Mouse (Mus musculus) heart, adult 2 months (tissue): Measurements from ENCODE around the gene Wfdc18. TPM values are rescaled to one million over a fixed set of nuclear protein-coding genes. Genes with fewer than 3 reads are reported as not detected.

Source experiments
- DNase-seq, 2 experiments: peaks; one replicate each; pipeline ENCODE4 v3.0.0; 2021
- H3K27ac ChIP-seq: fragments of 200-600 bp; 2 replicates; pipeline ENCODE4 v1.8.1; 2022
- H3K27me3 ChIP-seq: fragments of 200-500 bp; 2 replicates; pipeline ENCODE4 v1.6.1; 2012; ENCODE audit warnings: mild to moderate bottlenecking, low read length, inconsistent platforms, mixed read lengths; ENCODE audit not compliant: control insufficient read depth, insufficient read depth
- H3K36me3 ChIP-seq: fragments of 200-500 bp; 2 replicates; pipeline ENCODE4 v1.6.1; 2012; ENCODE audit warnings: low read length, inconsistent platforms; ENCODE audit not compliant: control insufficient read depth, insufficient read depth
- H3K4me1 ChIP-seq: fragments of 200-500 bp; 2 replicates; pipeline ENCODE4 v1.6.1; 2011; ENCODE audit warnings: low read length; ENCODE audit not compliant: control insufficient read depth, insufficient read depth
- H3K4me3 ChIP-seq: fragments of 200-600 bp; 2 replicates; pipeline ENCODE4 v1.8.1; 2022
- H3K79me2 ChIP-seq: fragments of 200-500 bp; replicated peaks from 2 replicates; pipeline ENCODE4 v1.6.1; 2012; ENCODE audit warnings: mild to moderate bottlenecking, inconsistent platforms, low read length, moderate library complexity, mixed read lengths; ENCODE audit not compliant: control insufficient read depth, insufficient read depth
- H3K9ac ChIP-seq: fragments of 200-500 bp; 2 replicates; pipeline ENCODE4 v1.6.1; 2012; ENCODE audit warnings: low read depth, mild to moderate bottlenecking, control low read depth, inconsistent platforms, low read length, mixed read lengths
- CTCF ChIP-seq: fragments of 200-600 bp; IDR thresholded peaks from 2 replicates; pipeline ENCODE4 v1.8.1; 2022; ENCODE audit warnings: antibody characterized with exemption, mild to moderate bottlenecking, moderate library complexity
- EP300 ChIP-seq: fragments of 200-500 bp; IDR thresholded peaks from 2 replicates; pipeline ENCODE4 v1.6.1; 2011; ENCODE audit warnings: low read depth, low read length, control low read depth; ENCODE audit not compliant: insufficient read depth
- POLR2A ChIP-seq: fragments of 200-500 bp; IDR thresholded peaks from 2 replicates; pipeline ENCODE4 v1.6.1; 2011; ENCODE audit warnings: mild to moderate bottlenecking, low read depth, low read length, control low read depth; ENCODE audit not compliant: insufficient read depth
- WGBS: fragments of 180-500 bp; shearing (Covaris S2); methylation state at CpG from one replicate; pipeline ENCODE4 v1.1.7; 2018; 5-methylcytosine and 5-hydroxymethylcytosine counted together
- intact Hi-C: fragments of 180-260 bp; cut with DNase I; formaldehyde crosslinking; loops from one replicate; pipeline ENCODE4 v1.15.1; 2025
- polyA plus RNA-seq: library from polyadenylated mRNA; depleted of rRNA; stranded (reverse); fragments of >200 nt; gene quantifications from 2 replicates; pipeline ENCODE4 v1.2.3, GENCODE M21; 2012
- total RNA-seq, 2 experiments: library from RNA; stranded (reverse); gene quantifications; 2 replicates each; pipeline ENCODE4 v1.2.3; 2021

Gene Wfdc18
- total and polyA plus RNA-seq, 3 experiments: not detected

DNA sequence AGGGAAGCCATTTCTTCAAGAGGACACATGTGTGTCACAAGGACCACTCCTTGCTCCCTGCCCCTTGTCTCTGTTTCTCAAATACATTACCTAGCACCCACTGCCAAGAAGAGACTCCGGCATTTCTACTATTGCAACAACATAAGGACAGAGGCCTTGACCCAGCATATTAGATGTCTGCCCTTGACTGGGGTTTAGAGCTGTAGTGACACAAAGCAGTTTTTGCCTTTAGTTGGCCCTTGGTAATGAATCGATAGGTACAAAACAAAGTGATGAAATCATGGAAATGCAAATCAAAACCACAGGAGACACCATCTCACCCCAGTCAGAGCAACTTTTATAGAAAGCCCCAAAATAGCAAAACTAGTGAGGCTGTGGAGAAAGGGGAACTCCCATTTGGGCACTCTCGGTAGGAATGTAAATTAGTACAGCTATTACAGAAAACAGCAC, 28.3 kb downstream of the Wfdc18 start:
- WGBS: 77% methylated on average over 3 of the region's 3 CpGs
- no peaks in the 10 kb centered on the region for H3K79me2 ChIP-seq
- H3K9ac ChIP-seq: no peak overlapping the region
- intact Hi-C loops: loop anchor here (5.0 to 10.0 kb wide), 2 partner anchors 102 to 295 kb away; no protein-coding TSS in a partner anchor
- TF ChIP-seq POLR2A: no peak
- no peak for TF ChIP-seq EP300
- TF ChIP-seq CTCF: no peak
- no peak overlapping the region for H3K27ac ChIP-seq
- H3K4me1 ChIP-seq: no peaks in the 10 kb centered on the region; the same call in 1 of the 2 replicates
- H3K4me3 ChIP-seq: no peak overlapping the region
- H3K36me3 ChIP-seq: no peaks in the 10 kb centered on the region
- no peak for DNase-seq
- 0 out of 2 replicates have a peak, but pooled peaks cover 2% of the 10 kb centered on the region for H3K27me3 ChIP-seq

DNA sequence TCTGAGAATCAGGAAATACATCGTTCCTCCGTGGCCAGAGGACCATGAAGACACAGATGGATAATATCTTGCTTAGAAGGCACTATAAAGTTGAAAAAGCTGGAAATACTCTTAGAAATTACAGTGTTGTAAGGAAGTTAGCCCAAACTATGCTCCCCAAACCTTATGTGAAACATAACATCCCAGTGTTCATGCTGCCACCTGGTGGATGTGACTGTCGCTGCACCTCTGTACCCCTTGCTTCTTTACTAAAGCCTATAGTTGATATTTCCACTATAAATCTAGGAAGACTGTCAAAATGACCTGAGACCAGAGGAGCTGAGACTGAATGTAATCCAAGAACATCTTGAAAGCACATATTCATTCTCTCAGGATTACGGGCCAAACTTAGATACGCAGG, 30.4 kb downstream of the Wfdc18 start:
- WGBS: 11% methylated on average over 5 of the region's 5 CpGs
- Histone ChIP-seq H3K9ac (no peak overlapping the region), H3K27me3 (0 out of 2 replicates have a peak, but pooled peaks cover 2% of the 10 kb centered on the region), H3K79me2 (no peaks in the 10 kb centered on the region), H3K36me3 (no peaks in the 10 kb centered on the region), H3K27ac (no peak overlapping the region), H3K4me1 (no peaks in the 10 kb centered on the region; the same call in 1 of the 2 replicates), H3K4me3 (no peak overlapping the region)
- TF ChIP-seq POLR2A: no peak
- TF ChIP-seq EP300: 0 out of 2 replicates have a peak, but pooled peaks have one; percentile 49
- peak; percentile 95 for TF ChIP-seq CTCF
- intact Hi-C loops: loop anchor here (1.0 to 10.0 kb wide), 3 partner anchors 104 to 297 kb away; no protein-coding TSS in a partner anchor
- peak; percentile 52 to 80 for DNase-seq

DNA sequence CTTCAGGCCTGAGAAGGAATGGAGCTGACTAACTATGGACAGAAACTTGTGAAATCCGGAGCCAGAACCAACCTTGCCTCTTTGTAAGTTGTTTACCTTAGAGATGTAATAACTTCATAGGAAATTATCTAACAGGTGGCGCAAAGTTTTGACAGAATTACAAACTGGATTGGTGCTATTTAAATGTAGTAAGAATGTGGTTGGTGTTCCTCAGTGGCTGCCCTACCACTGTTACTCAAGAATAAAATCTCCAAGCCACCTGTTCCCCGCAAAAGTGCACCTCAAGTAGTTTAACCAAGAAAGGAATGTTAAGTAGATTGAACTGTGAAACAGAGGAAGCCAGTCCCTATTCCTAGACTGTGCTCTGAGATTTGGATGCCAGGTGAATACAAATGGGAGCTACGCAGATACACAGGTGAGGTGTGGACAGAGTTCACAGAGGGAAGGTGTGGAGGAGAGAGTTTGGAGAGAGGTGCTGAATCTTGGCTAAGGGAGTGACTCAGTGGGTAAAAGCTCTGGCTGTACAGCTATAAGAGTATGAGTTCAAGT, 31.7 kb downstream of the Wfdc18 start:
- intact Hi-C loops: no loop called here
- H3K27me3 ChIP-seq: 0 out of 2 replicates have a peak, but pooled peaks cover 2% of the 10 kb centered on the region
- H3K4me1 ChIP-seq: no peaks in the 10 kb centered on the region; the same call in 1 of the 2 replicates
- DNase-seq: no peak
- no peaks in the 10 kb centered on the region for H3K36me3 ChIP-seq
- WGBS: 72% methylated on average over 4 of the region's 4 CpGs
- H3K79me2 ChIP-seq: no peaks in the 10 kb centered on the region
- H3K4me3 ChIP-seq: no peak overlapping the region
- H3K9ac ChIP-seq: no peak overlapping the region
- TF ChIP-seq POLR2A (no peak), EP300 (no peak), CTCF (no peak)
- no peak overlapping the region for H3K27ac ChIP-seq

- 52% methylated on average over 5 of the region's 5 CpGs for WGBS
- H3K27ac ChIP-seq: no peak overlapping the region
- no peaks in the 10 kb centered on the region for H3K79me2 ChIP-seq
- no peak overlapping the region for H3K4me3 ChIP-seq
- H3K27me3 ChIP-seq: no peaks in the 10 kb centered on the region; the same call in 1 of the 2 replicates
- intact Hi-C loops: no loop called here
- no peaks in the 10 kb centered on the region; the same call in 1 of the 2 replicates for H3K4me1 ChIP-seq
- no peak for TF ChIP-seq POLR2A
- TF ChIP-seq EP300: no peak
- TF ChIP-seq CTCF: no peak
- no peaks in the 10 kb centered on the region for H3K36me3 ChIP-seq
- H3K9ac ChIP-seq: no peak overlapping the region
- no peak for DNase-seq
Measured at GRCm38 (mm10) chr11:83741841-83742240, 33.0 kb downstream of the Wfdc18 start.

- H3K27me3 ChIP-seq: peaks cover 1% of the 10 kb centered on the region; the same call in 1 of the 2 replicates
Measured at GRCm38 (mm10) chr11:83742731-83743355, 34.0 kb downstream of the Wfdc18 start.

GRCm38 (mm10) chr11:83743525-83743924, 34.7 kb downstream of the Wfdc18 start:
- WGBS: 61% methylated on average over 3 of the region's 3 CpGs
- no peak for DNase-seq
- Histone ChIP-seq H3K4me3 (no peak overlapping the region), H3K4me1 (no peaks in the 10 kb centered on the region; the same call in 1 of the 2 replicates), H3K27ac (no peak overlapping the region), H3K9ac (no peak overlapping the region), H3K27me3 (peaks cover 4% of the 10 kb centered on the region), H3K36me3 (no peaks in the 10 kb centered on the region), H3K79me2 (no peaks in the 10 kb centered on the region)
- TF ChIP-seq POLR2A (no peak), EP300 (no peak), CTCF (no peak)
- intact Hi-C loops: no loop called here

More at GRCm38 (mm10) chr11:83742731-83743355, 34.0 kb downstream of the Wfdc18 start:
- TF ChIP-seq POLR2A: no peak
- no peak for TF ChIP-seq CTCF
- no peak for TF ChIP-seq EP300
- no peak for DNase-seq
- Histone ChIP-seq H3K36me3 (no peaks in the 10 kb centered on the region), H3K4me3 (no peak overlapping the region), H3K79me2 (no peaks in the 10 kb centered on the region), H3K4me1 (no peaks in the 10 kb centered on the region; the same call in 1 of the 2 replicates), H3K27ac (no peak overlapping the region), H3K9ac (no peak overlapping the region)
- intact Hi-C loops: no loop called here
- WGBS: 60% methylated on average over 9 of the region's 9 CpGs
